Mouse (Mus musculus): ENCODE results near the gene Rnf111. TPM values are rescaled to one million over a fixed set of nuclear protein-coding genes. Genes with fewer than 3 reads are reported as not detected.
"Not testable (repeated sequence)": the region's sequence is repeated elsewhere in the genome, so short reads cannot be mapped to it uniquely, and the experiment has no call there.

Rnf111 gene
- total and polyA plus RNA-seq, 2 experiments from 2014 or later, result 14.9 to 35.9 TPM

- H3K9me3 ChIP-seq (ENCODE audit: low read length), result no peaks in the 10 kb centered on the region
- no peak for DNase-seq (ENCODE audit: low spot score)
- H3K27ac ChIP-seq, result no peak overlapping the region
- no peaks in the 10 kb centered on the region for H3K36me3 ChIP-seq (ENCODE audit: insufficient read depth, low read length)
- no peak overlapping the region for H3K4me3 ChIP-seq (ENCODE audit: low read length)
- H3K4me1 ChIP-seq (ENCODE audit: insufficient read depth, low read length), result no peaks in the 10 kb centered on the region
- no peak for TF ChIP-seq CTCF (IDR thresholded peaks at IDR 0.05; ENCODE audit: low read depth)
- H3K27me3 ChIP-seq (ENCODE audit: insufficient read depth, low read length), result no peaks in the 10 kb centered on the region
- H3K4me2 ChIP-seq (ENCODE audit: low read depth, low read length), result no peak overlapping the region
- no peak for ATAC-seq
- H3K9ac ChIP-seq (replicated peaks; ENCODE audit: low read length), result no peak overlapping the region
These were observed 21.7 kb downstream of the Rnf111 start for GRCm38 (mm10) chr9:70481872-70482271.

- Histone ChIP-seq H3K27me3 (ENCODE audit: insufficient read depth, low read length) (no peaks in the 10 kb centered on the region), H3K9ac (replicated peaks; ENCODE audit: low read length) (no peak overlapping the region), H3K4me2 (ENCODE audit: low read depth, low read length) (no peak overlapping the region), H3K27ac (no peak overlapping the region), H3K36me3 (ENCODE audit: insufficient read depth, low read length) (peaks cover 6% of the 10 kb centered on the region; the same call in 1 of the 2 replicates), H3K4me3 (ENCODE audit: low read length) (no peak overlapping the region), H3K9me3 (ENCODE audit: low read length) (no peaks in the 10 kb centered on the region), H3K4me1 (ENCODE audit: insufficient read depth, low read length) (no peaks in the 10 kb centered on the region)
- WGBS, result 81% methylated on average over 3 of the region's 3 CpGs
- ATAC-seq, result no peak
- no peak for TF ChIP-seq CTCF (IDR thresholded peaks at IDR 0.05; ENCODE audit: low read depth)
- DNase-seq (ENCODE audit: low spot score), result no peak
These were observed 26.3 kb downstream of the Rnf111 start for GRCm38 (mm10) chr9:70477229-70477628.

- no peak for DNase-seq (ENCODE audit: low spot score)
- Histone ChIP-seq H3K27ac (no peak overlapping the region), H3K9me3 (ENCODE audit: low read length) (no peaks in the 10 kb centered on the region), H3K4me2 (ENCODE audit: low read depth, low read length) (no peak overlapping the region), H3K27me3 (ENCODE audit: insufficient read depth, low read length) (no peaks in the 10 kb centered on the region), H3K36me3 (ENCODE audit: insufficient read depth, low read length) (peaks cover 6% of the 10 kb centered on the region; the same call in 1 of the 2 replicates), H3K4me1 (ENCODE audit: insufficient read depth, low read length) (no peaks in the 10 kb centered on the region), H3K9ac (replicated peaks; ENCODE audit: low read length) (no peak overlapping the region), H3K4me3 (ENCODE audit: low read length) (no peak overlapping the region)
- WGBS, result 87% methylated on average over 9 of the region's 9 CpGs
- ATAC-seq, result no peak
- no peak for TF ChIP-seq CTCF (IDR thresholded peaks at IDR 0.05; ENCODE audit: low read depth)
These were observed 27.7 kb downstream of the Rnf111 start for GRCm38 (mm10) chr9:70475777-70476270.

GRCm38 (mm10) chr9:70473400-70473799 is 30.1 kb downstream of the Rnf111 start:
- no peak for DNase-seq (ENCODE audit: low spot score)
- ATAC-seq, result no peak
- Histone ChIP-seq H3K4me3 (ENCODE audit: low read length) (no peak overlapping the region), H3K36me3 (ENCODE audit: insufficient read depth, low read length) (peaks cover 6% of the 10 kb centered on the region; the same call in 1 of the 2 replicates), H3K4me2 (ENCODE audit: low read depth, low read length) (no peak overlapping the region), H3K27ac (no peak overlapping the region), H3K4me1 (ENCODE audit: insufficient read depth, low read length) (no peaks in the 10 kb centered on the region), H3K9ac (replicated peaks; ENCODE audit: low read length) (no peak overlapping the region), H3K9me3 (ENCODE audit: low read length) (no peaks in the 10 kb centered on the region), H3K27me3 (ENCODE audit: insufficient read depth, low read length) (no peaks in the 10 kb centered on the region)
- WGBS, result 94% methylated on average over 1 of the region's 1 CpGs
- TF ChIP-seq CTCF (IDR thresholded peaks at IDR 0.05; ENCODE audit: low read depth), result no peak

GRCm38 (mm10) chr9:70463091-70463490 is 40.4 kb downstream of the Rnf111 start:
- not testable (repeated sequence) for H3K9me3 ChIP-seq (ENCODE audit: low read length); ATAC-seq; H3K9ac ChIP-seq (replicated peaks; ENCODE audit: low read length); H3K27ac ChIP-seq; H3K36me3 ChIP-seq (ENCODE audit: insufficient read depth, low read length); DNase-seq (ENCODE audit: low spot score); H3K4me2 ChIP-seq (ENCODE audit: low read depth, low read length); H3K27me3 ChIP-seq (ENCODE audit: insufficient read depth, low read length); H3K4me3 ChIP-seq (ENCODE audit: low read length); H3K4me1 ChIP-seq (ENCODE audit: insufficient read depth, low read length)
- 95% methylated on average over 13 of the region's 13 CpGs for WGBS

- H3K4me2 ChIP-seq (ENCODE audit: low read depth, low read length), result no peak overlapping the region
- no peaks in the 10 kb centered on the region for H3K27me3 ChIP-seq (ENCODE audit: insufficient read depth, low read length)
- no peak for ATAC-seq
- no peak for TF ChIP-seq CTCF (IDR thresholded peaks at IDR 0.05; ENCODE audit: low read depth)
- no peaks in the 10 kb centered on the region for H3K9me3 ChIP-seq (ENCODE audit: low read length)
- H3K4me1 ChIP-seq (ENCODE audit: insufficient read depth, low read length), result no peaks in the 10 kb centered on the region
- no peak overlapping the region for H3K27ac ChIP-seq
- H3K36me3 ChIP-seq (ENCODE audit: insufficient read depth, low read length), result peaks cover 26% of the 10 kb centered on the region; the same call in 1 of the 2 replicates
- WGBS, result 90% methylated on average over 2 of the region's 2 CpGs
- H3K9ac ChIP-seq (replicated peaks; ENCODE audit: low read length), result no peak overlapping the region
- no peak overlapping the region for H3K4me3 ChIP-seq (ENCODE audit: low read length)
- no peak for DNase-seq (ENCODE audit: low spot score)
These were observed 51.2 kb downstream of the Rnf111 start for GRCm38 (mm10) chr9:70452371-70452770.

- WGBS, result 97% methylated on average over 5 of the region's 5 CpGs
- H3K27me3 ChIP-seq (ENCODE audit: insufficient read depth, low read length), result no peaks in the 10 kb centered on the region
- H3K9ac ChIP-seq (replicated peaks; ENCODE audit: low read length), result no peak overlapping the region
- no peaks in the 10 kb centered on the region for H3K4me1 ChIP-seq (ENCODE audit: insufficient read depth, low read length)
- H3K4me3 ChIP-seq (ENCODE audit: low read length), result no peak overlapping the region
- H3K36me3 ChIP-seq (ENCODE audit: insufficient read depth, low read length), result peaks cover 21% of the 10 kb centered on the region; the same call in 1 of the 2 replicates
- no peaks in the 10 kb centered on the region for H3K9me3 ChIP-seq (ENCODE audit: low read length)
- no peak for TF ChIP-seq CTCF (IDR thresholded peaks at IDR 0.05; ENCODE audit: low read depth)
- DNase-seq (ENCODE audit: low spot score) (no peak), ATAC-seq (no peak)
- H3K27ac ChIP-seq, result no peak overlapping the region
- H3K4me2 ChIP-seq (ENCODE audit: low read depth, low read length), result no peak overlapping the region
These were observed 54.5 kb downstream of the Rnf111 start for GRCm38 (mm10) chr9:70449072-70449471.

Measured in hindbrain, postnatal 0 days (tissue).